Mouse (Mus musculus) 3T3-L1 (cell line): ENCODE results near the gene Naa50.

Source experiments
- DNase-seq: peaks from one replicate; pipeline ENCODE4 v3.0.0-alpha.2; 2015; ENCODE audit warnings: low read depth, low spot score

Gene Naa50

DNA sequence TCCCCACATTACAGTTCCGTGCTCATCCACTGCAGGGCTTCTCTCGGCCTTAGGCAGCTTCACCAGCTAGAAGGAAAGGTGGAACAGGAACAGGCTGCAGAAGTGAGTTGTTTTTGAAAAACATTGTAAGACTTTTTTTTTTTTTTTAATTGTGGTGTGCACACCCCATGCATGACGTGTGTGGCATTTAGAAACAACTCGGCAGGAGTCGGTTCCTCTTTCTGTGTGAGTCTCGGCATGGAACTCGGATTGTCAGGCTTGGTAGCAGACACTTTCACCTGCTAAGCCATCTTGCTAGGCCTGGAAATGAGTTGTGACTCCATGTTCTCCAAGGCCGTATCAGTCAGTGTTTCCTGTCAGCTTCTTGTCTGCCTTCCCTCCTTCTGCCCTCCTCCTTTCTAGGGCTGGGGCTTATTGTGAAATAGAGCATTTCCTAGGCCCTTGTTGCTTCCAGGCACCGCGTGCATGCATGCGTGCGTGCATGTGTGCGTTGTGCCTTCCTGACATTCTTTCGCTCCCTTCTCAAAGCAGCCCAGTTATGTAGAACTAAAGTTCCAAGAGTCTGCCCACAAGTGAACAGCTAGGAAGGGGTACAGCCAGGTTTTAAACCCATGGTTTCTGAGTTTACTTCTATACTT is 59.6 kb downstream of the Naa50 start:
- DNase-seq = no peak

DNA sequence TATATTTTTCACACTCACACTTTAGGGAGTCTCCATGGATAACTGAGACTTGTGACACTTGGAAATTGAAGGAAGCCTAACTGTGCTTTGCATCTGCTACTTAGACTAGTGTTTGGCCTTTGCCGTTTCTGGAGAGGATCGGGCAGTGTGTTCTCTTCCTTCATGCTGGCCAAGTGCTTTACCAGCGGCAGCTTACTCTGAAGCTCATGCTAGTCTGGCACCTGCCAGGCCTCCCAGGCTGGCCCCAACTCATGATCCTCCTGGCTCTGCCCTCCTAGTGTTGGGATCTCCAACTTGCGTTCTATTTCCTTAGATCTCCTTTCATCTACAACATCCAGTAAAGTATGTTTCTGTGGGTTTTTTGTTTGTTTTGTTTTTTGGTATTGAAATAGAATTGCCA is 60.5 kb downstream of the Naa50 start:
- no peak for DNase-seq

DNA sequence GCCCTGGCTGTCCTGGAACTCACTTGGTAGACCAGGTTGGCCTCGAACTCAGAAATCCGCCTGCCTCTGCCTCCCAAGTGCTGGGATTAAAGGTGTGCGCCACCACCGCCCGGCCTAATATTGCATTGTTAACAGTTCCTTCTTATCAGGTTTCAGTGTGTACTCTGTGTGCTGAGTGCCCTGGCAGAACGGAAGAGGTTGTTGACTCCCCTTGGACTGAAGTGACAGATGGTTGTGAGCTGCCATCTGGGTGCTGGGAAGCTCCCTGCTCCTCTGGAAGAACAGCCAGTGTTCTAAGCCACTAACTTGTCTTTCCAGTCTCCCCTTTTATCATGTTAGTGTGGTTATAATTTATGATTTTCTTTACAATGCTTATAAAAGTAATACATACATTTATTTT is 64.7 kb downstream of the Naa50 start:
- DNase-seq = no peak

GRCm38 (mm10) chr16:44205973-44206372 is 66.3 kb downstream of the Naa50 start:
- DNase-seq = no peak

DNA sequence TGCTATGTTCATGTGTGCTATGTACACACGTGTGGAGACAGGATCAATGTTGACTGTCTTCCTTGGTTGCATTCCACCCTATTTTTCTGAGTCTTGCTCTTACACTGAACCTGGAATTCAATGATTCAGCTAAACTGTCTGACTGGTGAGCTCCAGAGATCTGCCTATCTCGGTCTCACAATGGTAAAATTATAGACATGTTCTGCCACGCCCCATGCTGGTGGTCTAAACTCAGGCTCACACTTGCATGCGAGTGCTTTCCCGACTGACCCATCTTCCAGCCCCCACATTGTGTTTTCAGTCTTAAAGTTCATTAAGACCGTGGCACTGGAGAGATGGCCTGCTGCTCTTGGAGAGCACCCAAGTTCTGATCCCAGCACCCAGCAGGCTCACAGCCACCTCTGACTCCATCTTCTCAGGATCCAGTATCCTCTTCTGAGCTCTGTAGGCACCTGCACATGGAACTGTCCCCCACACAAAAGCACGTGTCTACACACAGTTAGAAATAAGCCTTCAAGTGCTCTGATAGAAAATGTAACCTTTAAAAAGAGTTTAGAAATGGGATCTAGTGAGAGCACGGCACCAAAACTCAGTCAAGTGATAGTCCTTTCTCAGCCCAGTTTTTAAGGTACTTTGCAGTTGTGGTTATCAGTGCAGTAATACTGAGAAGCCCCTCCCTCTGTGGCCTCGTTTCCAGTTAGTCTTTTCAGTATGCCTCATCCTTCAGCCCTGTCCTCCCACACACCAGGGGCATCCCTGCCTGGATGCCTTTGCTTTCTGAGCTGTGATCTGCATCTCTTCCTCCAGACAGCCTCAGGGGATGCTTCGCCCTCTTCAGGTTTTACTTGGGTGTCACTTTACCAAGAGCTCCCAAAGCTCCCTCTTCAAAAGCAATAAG is 70.8 kb downstream of the Naa50 start:
- no peak for DNase-seq

- no peak for DNase-seq
These were observed 71.4 kb downstream of the Naa50 start for GRCm38 (mm10) chr16:44211054-44211414.

GRCm38 (mm10) chr16:44212703-44213102 is 73.1 kb downstream of the Naa50 start:
- DNase-seq = no peak
